Mouse (Mus musculus): ENCODE data around the gene Pklr. TPM values are rescaled to one million over a fixed set of nuclear protein-coding genes. Genes with fewer than 3 reads are reported as not detected.

Gene Pklr
- polyA plus RNA-seq (2017; shearing (Covaris generic)): not detected

DNA sequence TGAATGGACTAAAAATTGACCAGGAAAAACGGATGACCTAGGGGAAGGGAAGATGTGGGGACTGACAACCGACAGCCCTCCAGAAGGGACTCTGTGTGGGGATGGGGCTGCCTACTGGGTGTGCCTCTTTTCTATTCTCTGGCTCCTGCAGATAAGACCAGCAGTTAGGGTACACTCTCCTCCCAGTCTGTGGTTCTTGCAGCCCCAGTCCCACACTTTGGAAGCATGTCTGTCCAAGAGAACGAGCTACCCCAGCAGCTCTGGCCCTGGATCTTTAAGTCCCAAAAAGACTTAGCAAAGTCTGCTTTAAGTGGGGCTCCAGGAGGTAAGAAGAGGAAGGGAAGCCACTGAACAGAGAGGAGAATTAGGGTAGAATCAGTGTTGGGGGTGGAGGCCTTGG is at the start of gene Pklr:
Pklr (plus strand) TSS at position 185 of the 400 bp plus-strand sequence.

DNA sequence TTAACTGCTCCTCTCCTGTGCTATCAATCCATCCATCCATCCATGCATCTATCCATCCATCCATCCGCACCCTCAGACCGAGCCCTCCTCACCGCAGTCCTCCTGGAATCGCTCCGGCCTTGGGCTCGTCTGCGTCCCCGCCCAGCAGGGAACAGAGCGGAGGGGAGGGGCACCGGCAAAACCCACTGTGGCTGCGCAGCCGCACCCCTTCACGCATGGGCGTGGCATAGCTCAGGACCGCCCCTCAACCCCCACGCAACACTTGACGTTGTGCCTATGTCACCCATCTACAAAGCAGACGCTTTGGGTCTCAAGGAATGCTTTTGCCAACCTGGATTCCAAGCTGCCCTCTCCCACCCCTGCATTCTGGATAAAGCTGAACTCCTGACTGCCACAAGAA is 42.8 kb upstream of the Pklr start, which contains the start of gene Rusc1:
Rusc1 (minus strand) TSS at position 137 of the 400 bp plus-strand sequence.

DNA sequence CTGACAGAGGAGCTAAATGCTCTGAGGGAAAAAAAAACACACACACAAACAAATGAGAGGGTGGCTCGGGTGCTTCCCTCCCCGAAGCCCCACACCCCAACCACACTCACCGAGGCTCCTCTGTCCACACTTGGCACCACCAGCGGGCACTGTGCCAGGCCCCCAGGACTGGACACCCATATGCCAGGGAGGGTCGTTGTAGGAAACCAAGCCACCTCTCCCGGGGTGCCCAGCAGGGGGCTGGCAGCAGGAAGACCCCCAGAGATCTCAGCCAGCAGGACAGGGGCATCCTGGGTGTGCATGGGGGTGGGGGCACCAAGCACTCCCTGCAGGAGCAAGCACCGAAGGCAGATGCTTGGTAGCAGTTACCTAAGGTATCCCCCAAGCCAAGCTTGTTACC is 35.1 kb upstream of the Pklr start, which contains the start of gene Gm43738:
Gm43738 (minus strand) TSS at position 289 of the 400 bp plus-strand sequence.

DNA sequence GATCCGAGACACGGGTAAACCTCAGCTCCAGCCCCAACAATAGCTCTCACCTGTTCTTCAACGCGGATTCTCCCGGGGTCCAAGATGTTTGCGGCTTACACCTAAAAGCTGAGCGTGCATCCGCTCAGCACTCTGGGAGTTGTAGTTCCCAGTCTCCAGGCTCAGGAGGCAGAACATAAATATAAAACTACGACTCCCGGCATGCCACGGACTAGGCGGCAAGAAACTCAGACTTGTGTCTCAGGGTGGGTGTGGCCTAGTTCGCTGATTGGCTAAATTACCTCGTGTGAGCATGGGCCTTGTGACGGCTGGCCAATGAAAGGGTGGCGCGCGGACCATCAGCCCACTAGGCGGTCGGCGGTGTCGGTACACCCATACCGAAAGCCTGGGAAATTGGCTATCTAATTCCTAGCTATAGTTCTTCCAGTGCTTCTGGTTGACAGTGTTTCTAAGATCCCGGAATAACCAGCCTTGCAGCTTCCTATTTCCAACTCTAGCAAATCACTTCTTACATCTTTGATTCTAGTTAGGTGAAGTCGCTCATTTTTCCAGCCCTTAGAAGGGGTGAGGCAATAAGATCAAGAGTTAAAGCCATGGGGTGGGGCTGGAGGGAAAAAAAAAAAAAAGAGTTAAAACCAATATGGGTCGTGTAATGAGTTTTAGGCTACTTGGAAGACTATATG is 34.0 kb upstream of the Pklr start, which contains the start of gene Fdps:
Fdps (minus strand) TSS at position 148 of the 683 bp plus-strand sequence.

DNA sequence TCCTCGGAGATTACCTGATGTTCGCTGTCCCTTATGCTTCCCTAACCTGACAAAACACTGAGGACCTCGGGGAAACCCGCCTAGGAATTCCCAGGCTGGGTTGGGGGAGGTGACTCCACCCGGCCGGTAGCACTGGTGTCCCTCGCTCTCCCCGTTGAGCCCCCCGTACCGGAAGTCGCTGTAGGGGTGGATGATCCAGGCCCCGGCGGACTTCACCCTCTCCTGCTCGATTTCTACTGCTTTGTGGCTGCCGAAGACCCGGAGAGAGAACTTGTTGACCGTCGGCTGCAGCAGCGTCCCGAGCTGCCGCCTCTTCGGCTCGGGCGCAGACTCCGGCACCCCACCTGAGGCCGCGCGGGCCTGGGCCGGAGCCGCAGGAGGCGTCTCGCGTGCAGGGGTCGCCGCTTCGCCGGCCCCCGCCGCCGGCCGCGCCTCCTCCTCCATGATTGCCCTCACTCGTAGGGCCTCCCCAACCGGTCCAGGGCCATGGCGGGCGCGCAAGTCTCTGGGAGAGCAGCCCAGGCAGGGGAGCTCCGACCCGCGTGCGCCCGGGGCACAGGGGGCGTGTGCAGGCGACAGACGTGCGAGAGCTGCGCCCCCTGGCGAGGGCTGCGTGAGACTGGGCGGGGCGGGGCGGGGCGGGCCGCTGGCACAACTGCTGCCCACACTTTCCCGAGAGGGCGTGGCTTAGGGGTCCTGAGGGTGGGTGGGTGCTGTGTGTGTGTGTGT is 23.8 kb downstream of the Pklr start, which contains the start of gene Hcn3:
Hcn3 (minus strand) TSS at position 581 of the 729 bp plus-strand sequence.

DNA sequence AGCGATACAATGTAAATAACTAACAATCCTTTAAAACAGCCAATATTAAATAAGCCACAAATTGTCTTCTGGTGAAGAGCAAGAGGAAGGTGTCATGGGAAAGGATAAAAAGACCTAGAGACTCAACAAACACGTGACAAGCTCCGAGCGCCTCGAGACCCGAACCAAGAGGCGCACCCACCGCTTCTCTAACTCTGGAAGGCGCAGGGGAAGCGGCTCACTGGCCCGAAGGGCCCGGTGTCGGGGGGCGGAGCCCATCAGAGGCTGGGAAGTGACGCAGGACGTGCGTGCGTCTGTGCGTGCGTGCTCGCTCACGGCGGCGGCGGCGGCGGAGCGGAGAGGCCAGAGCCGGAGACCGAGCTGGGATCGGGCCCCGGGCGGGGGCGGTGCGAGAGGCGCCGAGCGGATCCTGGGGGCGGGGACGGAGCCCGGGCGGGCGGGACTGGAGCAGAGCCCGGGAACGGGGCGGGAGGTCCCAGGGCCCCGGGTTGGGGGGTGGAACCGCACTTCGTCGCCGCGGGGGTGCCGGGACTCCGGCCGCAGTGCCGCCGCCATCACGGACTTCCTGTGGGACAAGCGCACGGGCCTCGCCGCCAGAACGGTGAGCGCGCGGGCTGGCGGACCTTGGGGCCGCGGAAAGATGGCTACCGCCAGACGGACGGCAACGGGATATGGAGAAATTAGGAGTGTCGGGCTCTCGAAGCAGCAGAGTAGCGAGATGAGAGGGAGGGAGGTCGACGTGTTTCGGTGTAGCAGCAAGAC is 28.7 kb downstream of the Pklr start, which contains the start of gene Clk2:
Clk2 (plus strand) TSS at position 290 of the 762 bp plus-strand sequence.

DNA sequence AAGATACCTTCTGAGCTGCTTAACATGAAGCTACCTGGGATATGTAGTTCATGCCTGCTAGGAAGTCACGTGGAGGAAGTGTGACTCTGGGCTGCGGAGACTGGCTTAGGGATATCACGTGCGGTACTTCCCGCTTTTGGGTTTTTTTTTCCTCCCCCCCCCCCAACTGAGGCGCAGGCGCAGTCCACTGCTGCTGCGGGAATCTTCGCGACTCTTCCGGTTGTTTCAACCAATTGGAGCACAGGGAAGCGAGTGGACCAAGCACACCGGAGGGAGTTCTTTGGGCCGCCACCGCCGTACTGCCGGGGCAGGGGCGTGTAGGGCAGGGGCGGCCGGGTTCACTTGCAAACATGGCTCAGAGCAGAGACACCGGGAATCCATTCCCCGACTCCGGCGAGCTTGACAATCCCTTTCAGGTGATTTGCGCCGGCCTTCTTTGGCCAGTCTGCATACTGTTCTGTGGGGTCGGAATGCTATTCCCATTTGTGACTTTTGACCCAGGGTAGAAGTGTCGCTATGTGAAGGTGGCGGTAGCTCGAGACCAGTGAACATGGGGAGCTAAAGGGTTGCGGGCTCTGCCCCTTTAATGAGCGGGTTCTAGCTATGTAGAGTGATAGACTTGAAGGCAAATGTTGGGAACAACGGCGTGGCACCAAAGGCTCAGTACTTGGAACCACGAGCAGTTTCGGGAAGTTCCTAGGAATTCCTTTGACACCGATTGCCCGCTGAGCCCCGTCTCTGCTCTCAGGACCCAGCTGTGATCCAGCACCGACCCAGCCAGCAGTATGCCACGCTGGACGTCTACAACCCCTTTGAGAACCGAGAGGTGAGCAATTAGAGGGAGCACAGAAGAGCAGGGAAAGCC is 41.5 kb downstream of the Pklr start, which contains the start of gene Scamp3:
Scamp3 (plus strand) TSS at position 232 of the 865 bp plus-strand sequence.

DNA sequence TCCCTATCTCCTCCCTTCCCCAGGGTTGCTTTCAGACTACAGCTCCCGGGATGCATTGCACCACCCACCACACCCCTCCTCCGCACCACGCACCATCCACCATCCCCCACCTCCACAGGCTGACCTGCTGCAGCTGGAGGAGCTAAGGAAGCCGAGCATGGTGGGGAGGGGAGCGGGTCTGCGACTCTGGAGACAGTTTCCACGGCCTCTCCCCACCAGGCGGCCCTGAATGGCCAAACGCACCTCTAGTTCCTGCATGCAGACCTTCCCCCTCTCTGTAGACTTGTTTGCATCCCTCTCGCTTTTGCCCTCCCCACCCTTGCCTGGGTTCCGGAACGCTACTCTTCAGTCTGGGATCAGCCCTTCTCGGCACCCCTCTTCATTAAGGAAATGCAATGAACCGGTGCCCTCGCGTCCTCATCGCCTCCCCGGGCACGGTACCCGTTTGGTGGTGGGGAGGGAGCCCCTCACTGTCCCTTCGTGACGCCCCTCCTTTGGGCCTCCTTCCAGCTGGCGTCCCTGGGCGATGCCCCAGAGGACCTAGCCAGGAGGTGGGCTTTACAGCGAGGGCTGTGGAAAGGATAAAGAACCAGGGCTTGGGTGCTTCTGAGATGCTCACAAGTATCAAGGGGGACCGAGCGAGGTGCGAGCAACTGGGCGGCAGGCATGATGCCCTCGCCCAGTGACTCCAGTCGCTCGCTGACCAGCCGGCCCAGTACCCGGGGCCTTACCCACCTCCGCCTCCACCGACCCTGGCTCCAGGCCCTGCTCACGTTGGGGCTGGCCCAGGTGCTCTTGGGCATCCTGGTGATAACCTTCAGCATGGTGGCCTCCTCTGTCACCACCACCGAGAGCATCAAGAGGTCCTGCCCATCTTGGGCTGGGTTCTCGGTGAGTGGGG is 47.4 kb downstream of the Pklr start, which contains the start of gene Fam189b:
Fam189b (plus strand) TSS at position 86 of the 901 bp plus-strand sequence.

Other genes starting within 250 kb of the Pklr start
- 8.5 TPM for gene Msto1, start 222.1 kb upstream of the Pklr start, polyA plus RNA-seq (2017; shearing (Covaris generic))
- gene Ash1l, start 185.5 kb upstream of the Pklr start, polyA plus RNA-seq (2017; shearing (Covaris generic)): 28.8 TPM
- gene Dap3, start 185.0 kb upstream of the Pklr start, polyA plus RNA-seq (2017; shearing (Covaris generic)): 114 TPM
- gene Rusc1, start 42.8 kb upstream of the Pklr start, polyA plus RNA-seq (2017; shearing (Covaris generic)): 76.9 TPM
- gene Gm43738, start 35.0 kb upstream of the Pklr start, polyA plus RNA-seq (2017; shearing (Covaris generic)): not detected
- 39.4 TPM for gene Fdps, start 34.2 kb upstream of the Pklr start, polyA plus RNA-seq (2017; shearing (Covaris generic))
- gene Hcn3, start 24.1 kb downstream of the Pklr start, polyA plus RNA-seq (2017; shearing (Covaris generic)): 0.48 TPM
- gene Clk2, start 28.7 kb downstream of the Pklr start, polyA plus RNA-seq (2017; shearing (Covaris generic)): 80.7 TPM
- gene Scamp3, start 41.3 kb downstream of the Pklr start, polyA plus RNA-seq (2017; shearing (Covaris generic)): 240 TPM
- gene Fam189b, start 47.0 kb downstream of the Pklr start, polyA plus RNA-seq (2017; shearing (Covaris generic)): 102 TPM
- 106 TPM for gene Gba, start 66.8 kb downstream of the Pklr start, polyA plus RNA-seq (2017; shearing (Covaris generic))
- 2.3 TPM for gene Thbs3, start 79.0 kb downstream of the Pklr start, polyA plus RNA-seq (2017; shearing (Covaris generic))
- 86.4 TPM for gene Mtx1, start 90.9 kb downstream of the Pklr start, polyA plus RNA-seq (2017; shearing (Covaris generic))
- gene Muc1, start 92.9 kb downstream of the Pklr start, polyA plus RNA-seq (2017; shearing (Covaris generic)): 12.5 TPM
- 246 TPM for gene Krtcap2, start 109.8 kb downstream of the Pklr start, polyA plus RNA-seq (2017; shearing (Covaris generic))
- gene Trim46, start 110.2 kb downstream of the Pklr start, polyA plus RNA-seq (2017; shearing (Covaris generic)): 2.6 TPM
- gene Dpm3, start 123.2 kb downstream of the Pklr start, polyA plus RNA-seq (2017; shearing (Covaris generic)): 76.3 TPM
- gene Slc50a1, start 134.4 kb downstream of the Pklr start, polyA plus RNA-seq (2017; shearing (Covaris generic)): 134 TPM
- not detected for gene Efna1, start 145.0 kb downstream of the Pklr start, polyA plus RNA-seq (2017; shearing (Covaris generic))
- not detected for gene Efna3, start 186.8 kb downstream of the Pklr start, polyA plus RNA-seq (2017; shearing (Covaris generic))
- gene Efna4, start 201.9 kb downstream of the Pklr start, polyA plus RNA-seq (2017; shearing (Covaris generic)): 0.32 TPM
- gene Adam15, start 213.9 kb downstream of the Pklr start, polyA plus RNA-seq (2017; shearing (Covaris generic)): 18.8 TPM
- 0.16 TPM for gene Dcst2, start 225.8 kb downstream of the Pklr start, polyA plus RNA-seq (2017; shearing (Covaris generic))
- gene Dcst1, start 229.1 kb downstream of the Pklr start, polyA plus RNA-seq (2017; shearing (Covaris generic)): 0.16 TPM